Mouse (Mus musculus): ENCODE results near the gene Krt12.

Gene Krt12

GRCm38 (mm10) chr11:99422159-99422558, at the start of gene Krt12:
Krt12 (minus strand) TSS chr11:99422259.
- CTCF ChIA-PET = no interaction called here

DNA sequence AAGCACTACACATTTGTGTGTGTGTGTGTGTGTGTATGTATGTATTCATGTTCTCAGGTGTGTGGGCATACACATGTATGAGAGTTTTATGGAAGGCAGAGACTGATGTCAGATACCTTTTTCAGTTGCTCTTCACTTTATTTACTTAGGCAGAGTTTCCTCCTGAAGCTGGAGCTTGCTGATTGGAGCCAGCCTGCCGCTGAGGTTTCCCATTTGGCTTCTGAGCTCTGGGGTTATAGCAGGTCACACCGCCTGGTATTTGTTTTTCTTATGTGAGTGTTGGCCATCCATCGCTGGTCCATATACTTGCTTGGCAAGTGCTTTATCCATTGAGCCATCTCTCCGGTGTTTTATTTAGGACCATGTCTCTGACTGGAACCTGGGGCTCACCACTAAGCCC, 47.2 kb upstream of the Krt12 start:
- CTCF ChIA-PET = no interaction called here

DNA sequence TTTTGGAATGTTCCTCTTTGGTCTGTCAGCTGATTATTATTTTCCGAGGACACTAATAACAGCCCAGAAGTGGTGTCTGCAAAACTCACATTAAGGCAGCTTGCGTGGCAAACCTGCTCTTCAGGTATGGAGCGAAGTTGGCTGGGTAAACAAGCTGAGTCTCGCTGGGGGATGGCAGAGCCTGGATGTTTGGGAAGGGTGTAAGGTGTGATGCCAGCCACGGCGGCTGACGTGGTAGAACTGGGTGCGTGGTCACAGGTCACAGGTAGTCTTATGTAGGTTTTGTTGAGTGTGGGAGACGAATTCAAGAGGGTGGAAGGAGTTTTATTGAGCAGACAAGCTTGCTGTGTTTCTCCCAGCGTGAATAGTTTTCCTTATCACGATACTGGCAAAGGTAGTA, 46.5 kb upstream of the Krt12 start:
- CTCF ChIA-PET = no interaction called here

GRCm38 (mm10) chr11:99466316-99466715, 44.3 kb upstream of the Krt12 start:
- CTCF ChIA-PET = no interaction called here

- CTCF ChIA-PET = no interaction called here
Measured at GRCm38 (mm10) chr11:99464836-99465235, 42.8 kb upstream of the Krt12 start.

DNA sequence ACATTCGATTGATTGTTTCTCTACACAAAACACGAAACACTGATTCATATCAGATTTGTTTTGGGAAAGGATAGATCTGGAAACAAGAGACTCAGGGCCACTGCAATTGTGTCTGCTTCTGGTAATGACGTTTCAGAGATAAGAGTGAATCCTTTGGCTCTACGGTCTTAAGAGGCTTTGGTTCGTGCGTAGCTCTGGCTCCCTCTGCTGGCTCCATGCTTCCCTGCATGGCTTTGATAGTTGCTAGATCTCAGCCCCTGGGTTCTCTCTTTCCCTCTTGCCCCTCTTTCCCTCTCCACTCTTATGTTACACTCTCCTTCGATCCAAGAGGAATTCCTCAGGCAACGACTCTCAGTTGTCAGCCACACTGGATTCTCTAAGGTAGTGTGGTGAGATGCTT, 41.1 kb upstream of the Krt12 start:
- CTCF ChIA-PET = no interaction called here

- CTCF ChIA-PET = interaction anchor here (0.6 kb wide), 1 partner anchor 49 kb away, joined by 3 read pairs; no protein-coding TSS in a partner anchor
Measured at GRCm38 (mm10) chr11:99461736-99462135, 39.7 kb upstream of the Krt12 start.

- CTCF ChIA-PET = no interaction called here
Measured at GRCm38 (mm10) chr11:99458887-99459286, 36.8 kb upstream of the Krt12 start.

GRCm38 (mm10) chr11:99454759-99455158, 32.7 kb upstream of the Krt12 start:
- CTCF ChIA-PET = no interaction called here

- CTCF ChIA-PET = no interaction called here
Measured at GRCm38 (mm10) chr11:99454044-99454443, 32.0 kb upstream of the Krt12 start.

- CTCF ChIA-PET = no interaction called here
Measured at GRCm38 (mm10) chr11:99448769-99449168, 26.7 kb upstream of the Krt12 start.

DNA sequence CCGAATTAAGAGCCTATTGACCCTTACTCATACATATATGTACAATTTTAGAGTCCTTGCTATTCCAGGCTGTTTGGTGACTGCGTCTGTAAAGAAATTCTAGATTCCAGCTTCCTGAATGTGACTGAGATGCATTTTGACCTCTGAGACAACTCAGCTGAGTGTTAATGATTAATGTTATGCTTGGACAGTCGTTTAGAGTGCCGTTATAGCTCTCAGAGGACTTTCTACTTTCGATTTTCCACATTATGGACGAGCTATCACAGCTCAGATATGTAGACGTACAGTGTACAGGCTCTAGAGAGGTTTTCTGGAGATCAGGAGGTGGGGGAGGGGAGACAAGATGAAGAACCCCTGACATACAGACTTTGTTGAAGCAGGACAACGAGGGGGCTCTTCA, 19.2 kb upstream of the Krt12 start:
- CTCF ChIA-PET = no interaction called here

- CTCF ChIA-PET = no interaction called here
Measured at GRCm38 (mm10) chr11:99439465-99439864, 17.4 kb upstream of the Krt12 start.

DNA sequence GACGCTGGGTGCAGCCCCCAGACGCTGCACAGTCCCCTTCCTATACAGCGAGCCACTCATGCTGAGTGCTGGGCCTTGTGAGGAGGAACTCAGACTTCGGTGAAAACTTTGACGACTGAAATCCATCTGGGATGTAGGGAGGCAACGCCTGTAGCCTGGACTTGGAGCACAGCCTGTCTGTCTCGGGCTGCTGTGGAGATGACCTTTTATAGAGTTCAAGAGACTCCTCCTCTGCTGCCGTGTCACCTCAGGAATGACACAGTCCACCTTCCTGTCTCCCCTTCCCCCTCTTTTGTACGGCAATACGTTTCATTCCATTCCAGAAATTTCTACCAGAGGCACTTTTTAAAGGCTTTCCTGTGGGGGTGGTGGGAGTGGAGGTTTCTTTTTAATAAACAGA, 15.9 kb upstream of the Krt12 start, which contains the start of gene Krt20:
TSS of gene Krt20 (minus strand) at position 179 of the 400 bp plus-strand sequence.
- CTCF ChIA-PET = no interaction called here

DNA sequence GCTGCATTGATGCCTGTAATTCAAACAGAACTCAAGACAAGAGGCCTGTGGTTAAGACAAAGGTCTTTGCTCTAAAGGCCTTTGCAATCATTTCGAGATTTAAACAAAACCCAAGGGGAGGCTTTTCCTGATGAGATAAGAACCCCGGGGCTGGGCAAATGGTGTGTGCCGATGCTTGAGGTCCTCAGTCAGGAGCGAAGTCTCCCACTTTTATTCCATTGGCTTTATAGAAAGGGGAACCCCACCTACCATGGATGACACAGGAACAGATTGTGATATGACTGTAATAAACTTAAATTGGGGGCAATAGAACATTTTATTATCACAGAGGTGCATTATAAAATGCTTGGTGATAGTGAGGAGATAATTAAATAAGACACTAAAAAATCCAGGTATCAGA, 14.6 kb upstream of the Krt12 start:
- CTCF ChIA-PET = no interaction called here

DNA sequence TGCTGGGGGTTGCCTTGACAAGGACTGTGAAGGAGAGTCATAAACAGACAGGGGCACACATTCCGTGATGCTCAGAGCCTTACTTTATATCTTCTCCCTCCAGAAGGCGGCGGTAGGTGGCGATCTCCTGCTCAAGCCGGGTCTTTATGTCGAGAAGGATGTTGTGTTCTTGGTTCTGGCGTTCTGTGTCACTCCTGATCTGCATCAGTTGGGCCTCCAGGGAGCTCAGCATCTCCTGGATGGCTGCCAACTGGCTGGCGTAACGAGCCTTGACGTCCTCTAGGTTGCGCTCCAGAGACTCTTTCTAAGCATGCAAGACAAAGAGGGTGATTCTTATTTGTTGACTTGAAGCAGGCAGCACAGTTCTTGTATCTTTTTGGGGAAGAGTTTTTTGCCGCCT, 8.6 kb upstream of the Krt12 start:
- CTCF ChIA-PET = no interaction called here

DNA sequence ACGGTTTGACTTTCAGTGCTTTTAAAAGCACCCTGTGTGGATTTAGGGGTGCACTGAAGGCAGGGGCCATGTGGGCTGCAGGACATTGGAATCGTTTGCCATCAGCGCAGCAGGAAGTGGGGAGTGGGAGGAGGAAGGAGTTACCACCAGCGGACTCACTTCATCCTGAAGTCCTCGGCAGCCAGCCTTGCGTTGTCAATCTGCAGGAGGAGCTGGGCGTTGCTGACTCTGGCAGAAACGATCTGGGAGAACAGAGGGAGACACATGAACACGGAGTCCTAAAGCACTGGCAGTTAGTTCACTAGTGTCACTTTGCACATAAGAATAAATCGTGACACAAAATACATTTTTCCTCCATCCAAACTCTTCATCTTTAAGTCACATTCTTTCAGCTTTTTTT, 1.5 kb downstream of the Krt12 start:
- CTCF ChIA-PET = no interaction called here

DNA sequence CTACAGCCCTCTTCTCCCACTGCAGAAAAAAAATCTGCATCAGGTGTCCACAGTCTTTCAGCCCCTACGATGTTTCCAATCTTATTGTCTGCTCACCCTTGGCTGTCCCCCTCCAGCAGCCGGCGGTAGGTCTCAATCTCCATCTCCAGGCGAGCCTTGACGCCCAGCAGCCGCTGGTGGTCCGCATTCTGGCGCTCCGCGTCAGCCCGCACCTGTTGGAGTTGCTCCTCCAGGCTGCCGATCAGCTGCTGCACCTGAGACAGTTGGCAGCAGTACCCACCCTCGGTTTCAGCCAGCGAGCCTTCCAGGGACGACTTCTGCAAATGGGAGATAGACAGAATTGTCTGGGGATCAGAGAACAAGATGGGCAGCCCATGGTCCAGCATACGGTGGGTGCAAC, 4.2 kb downstream of the Krt12 start:
- CTCF ChIA-PET = no interaction called here

DNA sequence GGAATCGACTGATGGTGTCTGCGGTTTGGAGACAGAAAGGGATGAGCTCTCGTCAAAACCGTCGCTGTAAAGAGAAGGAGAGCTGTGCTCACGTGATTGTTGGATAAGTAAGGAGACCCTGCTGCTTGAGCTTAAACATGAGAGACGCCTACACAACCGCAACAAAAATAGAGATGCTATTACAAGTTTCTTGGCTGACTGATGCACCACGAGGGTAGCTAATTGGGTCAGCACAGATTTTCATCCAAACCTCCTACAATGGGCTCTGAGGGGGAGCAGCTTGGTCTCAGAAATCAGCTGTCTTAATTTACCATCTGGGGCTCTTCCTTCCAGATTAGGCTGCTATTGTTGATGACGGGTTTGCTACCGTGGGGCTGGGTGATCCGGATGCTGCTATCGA, 5.2 kb downstream of the Krt12 start:
- CTCF ChIA-PET = no interaction called here

- CTCF ChIA-PET = no interaction called here
Measured at GRCm38 (mm10) chr11:99414463-99415147, 7.5 kb downstream of the Krt12 start.

GRCm38 (mm10) chr11:99413247-99413646, 8.8 kb downstream of the Krt12 start:
- CTCF ChIA-PET = interaction anchor here (0.6 kb wide), 1 partner anchor 49 kb away, joined by 3 read pairs; no protein-coding TSS in a partner anchor

GRCm38 (mm10) chr11:99406186-99406585, 15.9 kb downstream of the Krt12 start:
- CTCF ChIA-PET = no interaction called here

- CTCF ChIA-PET = no interaction called here
Measured at GRCm38 (mm10) chr11:99399956-99400549, 22.0 kb downstream of the Krt12 start.

DNA sequence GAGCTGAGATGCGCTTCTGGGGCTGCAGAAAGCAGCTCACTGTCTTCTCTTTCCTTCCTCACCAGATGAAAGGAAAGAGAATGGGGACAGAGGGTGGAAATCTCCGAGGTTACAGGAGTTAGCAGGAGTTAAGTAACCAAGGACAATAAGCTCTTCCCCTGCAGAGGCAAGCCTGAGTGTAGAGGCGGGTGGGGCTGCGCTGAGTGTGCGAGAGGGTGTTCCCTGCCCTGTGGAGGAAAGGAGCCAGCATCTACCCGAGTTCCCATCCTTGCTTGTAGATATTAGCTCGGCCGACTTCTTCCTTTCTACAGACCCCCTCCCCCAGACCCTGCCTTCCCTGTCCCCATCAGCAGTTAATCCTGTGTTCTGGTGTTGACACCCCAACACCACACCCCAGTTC, 23.2 kb downstream of the Krt12 start:
- CTCF ChIA-PET = no interaction called here

All from spleen, embryonic (tissue).